Mouse (Mus musculus) mature B cell (primary cell): ENCODE results near the gene Cadm1.

Experiments
- in situ Hi-C: fragments of 300-500 bp; cut with MboI; formaldehyde crosslinking; loops from 2 replicates; pipeline ENCODE4 v1.14.3; 2019

The Cadm1 gene

DNA sequence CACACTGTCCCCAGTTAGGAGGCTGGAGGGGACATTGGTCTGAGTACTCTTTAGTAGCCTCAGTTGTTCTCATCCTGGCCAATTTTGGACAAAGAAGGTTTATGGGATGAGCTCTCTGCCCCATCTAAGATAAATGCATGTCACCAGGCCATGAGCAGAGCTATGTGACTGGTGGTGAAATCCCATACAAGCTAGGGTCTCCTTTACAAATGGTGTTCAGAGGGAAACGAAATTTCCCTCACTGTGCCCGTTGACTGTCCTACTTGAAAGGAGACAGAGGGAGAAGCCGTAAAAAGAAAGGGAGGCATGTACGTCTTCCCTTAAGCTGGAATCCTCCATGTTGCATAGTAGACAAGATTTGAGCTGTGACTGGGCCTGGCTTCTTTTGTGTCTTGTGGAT is 272.6 kb downstream of the Cadm1 start:
- in situ Hi-C loops, result no loop called here

DNA sequence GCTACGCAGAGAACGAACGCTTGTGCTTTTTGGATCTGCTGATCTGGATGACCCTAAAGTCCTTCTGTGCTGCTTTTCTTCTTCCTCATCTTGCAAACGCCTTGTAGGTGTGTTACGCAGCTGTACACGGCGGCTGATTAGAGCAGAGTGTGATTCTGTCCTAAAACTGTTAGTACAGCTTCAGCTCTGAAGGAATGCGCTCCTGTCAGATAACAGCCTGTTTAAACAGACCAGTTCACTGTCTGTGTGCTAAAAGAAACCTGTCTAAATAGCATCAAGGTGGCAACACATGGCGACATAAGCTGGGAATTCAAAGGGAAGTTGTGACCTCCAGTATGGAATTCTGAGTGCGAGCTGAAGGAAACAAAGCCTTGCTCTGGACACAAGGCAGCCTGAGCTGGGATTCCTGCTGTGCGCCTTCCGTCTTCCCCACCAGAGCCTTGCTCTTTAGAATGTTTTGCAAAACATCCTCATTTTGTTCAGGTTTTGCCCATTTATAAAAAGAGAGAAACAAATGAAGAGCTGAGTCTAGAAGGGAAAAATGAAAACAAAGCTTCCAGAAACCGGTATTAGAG is 273.6 kb downstream of the Cadm1 start:
- in situ Hi-C loops, result no loop called here

DNA sequence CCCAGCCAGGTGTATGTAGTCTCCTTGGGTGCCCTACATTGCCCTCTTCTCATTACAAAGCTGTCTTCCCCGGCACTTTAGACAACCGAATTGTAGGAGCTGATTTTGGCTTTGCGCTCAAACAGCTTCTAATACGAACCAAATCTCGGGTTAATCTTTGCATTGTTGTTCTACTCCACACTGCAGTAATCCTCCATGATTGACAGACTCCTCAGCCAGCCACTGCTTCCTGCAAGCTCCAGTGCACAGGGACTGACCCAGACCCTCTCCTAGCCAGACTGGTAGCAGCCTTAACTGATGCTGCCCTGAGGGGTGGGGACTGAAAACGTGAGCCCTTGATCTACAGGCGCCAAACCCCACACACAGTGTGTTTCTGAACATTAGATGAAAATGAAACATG is 275.7 kb downstream of the Cadm1 start:
- in situ Hi-C loops, result no loop called here

DNA sequence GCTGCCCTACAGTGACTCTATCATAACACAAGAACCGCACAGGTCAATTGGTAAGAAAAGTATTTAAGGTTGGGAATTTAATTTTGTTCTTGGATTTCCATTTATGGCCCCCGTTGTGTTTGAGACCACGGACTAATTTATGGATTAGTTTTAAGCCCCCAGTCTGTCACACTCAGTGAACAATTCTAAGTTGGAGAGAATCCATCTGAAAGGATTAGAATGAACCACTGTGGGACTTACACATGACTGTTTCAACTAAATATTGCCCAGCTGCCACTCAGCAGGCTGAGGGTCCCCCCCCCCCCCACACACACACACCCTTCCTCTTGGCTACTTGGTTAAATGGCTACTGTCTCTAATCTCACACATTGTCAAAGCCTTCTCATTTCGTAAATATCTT is 295.7 kb downstream of the Cadm1 start:
- in situ Hi-C loops, result no loop called here

DNA sequence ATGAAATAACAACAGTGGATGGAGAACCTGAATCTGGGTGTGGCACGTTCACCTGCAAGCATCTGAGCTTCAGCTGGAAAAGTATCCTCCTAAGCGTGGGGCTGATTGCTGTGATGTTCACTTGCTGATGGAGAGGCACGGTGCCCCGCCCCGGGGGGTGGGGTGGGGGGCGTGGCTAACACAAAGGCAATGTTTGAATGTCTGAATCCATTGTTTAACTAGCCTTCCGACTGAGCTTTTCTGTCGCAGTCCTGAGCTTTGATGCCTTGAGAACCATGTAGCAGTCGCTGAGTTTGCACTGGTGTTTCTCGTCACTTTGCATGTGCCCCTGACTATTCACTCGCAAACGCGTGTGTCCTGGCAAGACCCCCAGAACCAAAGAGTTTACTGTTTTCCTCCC is 298.8 kb downstream of the Cadm1 start:
- in situ Hi-C loops, result no loop called here

DNA sequence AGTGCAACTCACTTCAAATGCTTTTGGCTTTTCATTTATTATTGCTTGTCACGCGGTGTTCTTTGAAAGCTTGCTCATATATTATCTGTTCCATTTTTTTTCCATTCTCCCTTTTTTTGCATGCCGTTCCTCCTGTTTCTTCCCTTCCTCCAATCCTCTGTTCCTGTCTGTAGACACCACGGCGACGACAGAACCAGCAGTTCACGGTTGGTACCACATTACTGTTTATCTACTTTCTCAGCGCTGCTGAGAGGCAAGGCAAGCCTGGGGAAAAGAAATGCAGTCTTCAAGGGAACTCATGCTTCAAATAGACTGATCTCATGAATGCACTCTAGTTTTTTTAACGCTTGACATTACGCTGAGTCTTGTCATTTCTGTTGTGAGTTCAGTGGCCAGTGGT is 299.2 kb downstream of the Cadm1 start:
- in situ Hi-C loops, result no loop called here

DNA sequence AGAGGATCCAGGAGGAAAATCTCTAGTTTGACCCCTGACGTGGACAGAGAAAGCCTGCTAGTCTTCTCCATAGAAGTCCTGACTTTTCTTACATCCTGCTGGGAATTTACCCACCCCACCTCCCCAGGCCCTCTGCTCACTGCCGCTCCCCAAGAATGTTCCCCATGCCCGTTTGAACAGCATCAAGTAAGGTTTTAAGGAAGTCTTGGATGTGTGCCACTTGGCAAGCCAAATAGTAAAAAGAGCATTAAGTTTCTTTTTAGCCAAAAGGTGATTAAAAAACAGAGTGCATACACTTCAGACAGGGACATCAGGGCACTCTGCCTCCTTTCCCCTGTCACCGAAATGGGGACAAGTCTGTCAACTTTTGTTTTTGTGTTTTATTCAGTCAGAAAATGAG is 299.9 kb downstream of the Cadm1 start:
- in situ Hi-C loops, result no loop called here

DNA sequence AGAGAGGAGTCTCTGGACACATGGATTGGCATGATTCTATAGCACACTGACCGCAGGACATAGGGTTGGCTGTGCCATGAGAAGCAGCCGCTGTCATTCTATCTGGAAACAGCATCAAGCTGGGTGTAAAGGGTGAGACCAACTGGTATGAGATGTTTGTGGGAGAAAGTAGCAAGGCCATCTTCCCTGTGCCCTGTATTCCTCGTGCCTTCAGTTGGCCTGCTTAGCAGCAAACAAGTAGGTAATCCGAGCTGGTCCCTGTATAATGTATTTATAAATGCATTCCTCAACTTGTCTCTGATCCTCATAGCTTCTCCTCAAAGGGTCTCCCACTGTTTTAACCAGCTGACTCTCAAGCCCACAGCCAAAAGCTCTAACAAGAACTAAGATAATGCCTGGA is 301.4 kb downstream of the Cadm1 start:
- in situ Hi-C loops, result no loop called here

DNA sequence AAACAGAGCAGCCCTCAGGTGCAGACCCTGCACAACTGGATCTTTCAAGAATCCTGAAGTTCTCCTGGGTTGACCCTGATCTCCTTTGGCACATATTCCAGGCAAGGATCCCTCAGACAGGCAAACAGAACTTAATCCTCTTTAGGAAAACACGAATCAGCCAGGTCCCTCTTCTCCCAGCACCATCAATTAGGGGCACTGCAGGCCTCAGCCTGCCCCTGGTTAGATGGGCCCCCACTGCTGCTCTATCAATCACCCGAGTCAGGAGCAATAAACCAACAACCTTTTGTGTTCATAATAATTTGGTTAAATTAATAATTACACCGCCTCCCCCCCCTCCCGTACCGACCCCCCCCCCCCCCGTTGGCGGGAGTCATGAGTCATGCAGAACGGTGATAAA is 308.2 kb downstream of the Cadm1 start:
- in situ Hi-C loops, result no loop called here

DNA sequence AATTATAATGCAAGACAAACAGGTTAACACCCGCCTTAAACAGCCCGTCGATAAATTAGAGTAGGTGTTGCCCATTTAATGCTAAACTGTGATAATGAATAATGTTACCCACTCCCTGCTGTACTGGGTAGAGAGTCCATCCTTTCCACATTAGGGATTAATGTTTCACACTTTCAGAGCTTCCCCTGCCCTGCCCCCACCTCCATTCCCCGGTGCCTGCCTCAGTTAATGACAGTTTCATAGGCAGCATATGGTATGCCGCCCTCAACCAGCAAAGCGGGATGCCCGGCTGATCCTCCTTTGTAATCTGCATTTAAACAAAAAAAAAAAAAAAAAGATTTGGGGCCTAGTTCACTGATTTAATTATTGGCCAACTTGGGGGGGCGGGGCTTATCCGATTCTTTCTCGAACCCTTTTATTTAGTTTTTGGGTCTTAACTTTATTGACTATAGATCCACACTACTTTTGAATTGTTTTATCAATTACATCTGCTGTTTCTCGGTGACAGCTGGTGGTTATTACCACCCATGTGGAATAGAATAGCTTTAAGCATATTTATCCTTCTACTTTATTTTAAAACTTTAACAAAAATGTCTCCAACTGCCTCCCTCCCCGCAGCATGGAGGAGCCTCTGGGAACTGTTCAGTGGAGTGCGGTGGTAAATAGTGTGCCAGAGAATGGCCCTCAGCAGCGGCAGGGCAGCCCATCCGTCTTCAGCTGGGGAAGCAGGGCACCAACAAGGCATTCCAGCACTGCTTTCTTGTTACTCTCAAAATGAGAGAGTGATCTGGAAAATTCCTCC is 309.1 kb downstream of the Cadm1 start:
- in situ Hi-C loops, result no loop called here

DNA sequence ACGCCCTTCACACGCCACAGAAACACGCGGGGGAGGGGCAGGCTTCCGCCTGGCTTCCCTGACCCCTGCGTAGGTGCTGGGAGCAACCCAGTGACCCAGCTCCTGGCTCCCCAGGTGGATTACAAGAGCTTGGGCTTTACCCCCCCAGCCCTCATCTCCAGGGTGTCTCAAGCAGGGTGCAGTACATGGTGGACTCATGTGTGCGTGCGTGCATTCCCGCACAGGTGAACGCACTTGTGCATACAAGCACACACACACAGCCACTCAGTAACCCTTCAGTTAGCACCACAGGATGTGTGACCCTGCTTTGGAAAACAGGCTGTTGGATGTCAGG is 309.7 kb downstream of the Cadm1 start:
- in situ Hi-C loops, result no loop called here

DNA sequence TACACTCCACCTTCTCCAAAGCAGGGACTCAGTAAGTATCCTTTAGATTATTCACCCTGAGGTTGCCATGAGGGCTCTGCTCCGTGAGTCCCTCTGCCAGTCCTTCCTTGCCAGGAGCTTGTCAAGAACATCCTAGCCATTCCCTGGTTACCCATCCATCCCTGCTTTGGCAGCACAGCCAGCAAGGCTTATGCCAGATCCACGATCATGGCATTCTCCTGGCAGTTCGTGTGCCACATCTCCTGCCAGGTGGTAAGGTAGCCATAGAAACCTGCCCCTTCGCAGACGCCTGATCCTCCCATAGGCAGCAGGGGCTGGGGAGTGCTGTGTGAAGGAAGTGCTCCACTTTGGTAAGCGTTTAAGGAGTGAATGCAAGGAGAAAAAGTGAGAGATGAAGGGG is 313.4 kb downstream of the Cadm1 start:
- in situ Hi-C loops, result no loop called here

DNA sequence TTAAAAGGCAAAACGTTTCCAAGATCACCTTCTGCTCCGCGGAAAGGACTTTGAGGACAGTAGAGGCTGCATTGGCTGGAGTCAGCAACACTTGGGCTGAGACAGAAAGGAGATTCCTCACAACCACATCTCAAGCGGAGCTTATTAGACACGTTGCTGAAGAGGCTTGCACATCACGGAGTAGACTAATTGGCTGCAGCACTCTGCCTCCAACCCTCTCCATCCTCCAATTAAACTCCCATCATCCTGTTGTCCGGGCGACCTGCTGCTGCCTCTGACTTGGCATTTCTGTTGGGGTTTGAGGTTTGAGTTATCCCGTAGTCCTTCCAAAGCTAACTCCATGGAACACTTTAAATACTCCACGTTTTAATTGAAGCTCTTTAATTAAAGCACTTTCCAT is 316.3 kb downstream of the Cadm1 start:
- in situ Hi-C loops, result no loop called here

DNA sequence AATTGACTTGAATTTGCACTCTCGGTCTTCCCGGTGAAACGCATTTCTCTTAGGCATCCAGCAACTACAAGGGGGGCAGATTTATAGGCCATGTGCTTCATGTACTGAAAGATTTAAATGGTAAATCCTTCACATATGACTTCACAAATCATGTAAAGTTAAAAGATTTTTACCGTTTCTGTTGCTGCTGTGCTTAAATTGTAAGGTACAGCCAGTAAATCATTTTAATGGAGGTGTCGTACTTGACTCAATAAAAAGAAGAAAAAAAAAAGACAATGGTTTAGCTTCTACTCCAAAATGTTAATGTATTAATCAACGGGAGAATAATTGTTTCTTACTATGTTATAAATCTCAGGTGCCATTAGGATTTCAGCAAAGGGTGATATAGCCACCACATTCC is 317.0 kb downstream of the Cadm1 start:
- in situ Hi-C loops, result no loop called here

DNA sequence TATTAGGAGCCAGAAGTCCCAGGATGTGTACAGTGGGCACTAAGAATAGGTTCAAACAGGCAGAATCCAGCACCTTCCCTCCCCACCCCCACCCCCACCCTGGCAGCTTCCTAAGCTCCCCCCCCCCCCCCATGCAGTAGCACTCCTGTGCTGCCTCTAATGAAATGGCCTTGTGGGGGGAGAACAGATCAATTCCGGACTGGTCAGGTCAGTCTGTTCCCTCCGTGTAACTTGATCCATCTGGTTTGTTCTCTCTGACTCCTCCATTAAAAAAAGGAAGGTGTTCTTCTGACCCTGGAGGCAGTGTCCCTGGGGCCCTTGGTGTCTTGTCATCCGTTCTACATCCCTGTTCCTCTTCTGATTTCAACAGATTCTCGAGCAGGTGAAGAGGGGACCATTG is 317.8 kb downstream of the Cadm1 start:
- in situ Hi-C loops, result no loop called here

DNA sequence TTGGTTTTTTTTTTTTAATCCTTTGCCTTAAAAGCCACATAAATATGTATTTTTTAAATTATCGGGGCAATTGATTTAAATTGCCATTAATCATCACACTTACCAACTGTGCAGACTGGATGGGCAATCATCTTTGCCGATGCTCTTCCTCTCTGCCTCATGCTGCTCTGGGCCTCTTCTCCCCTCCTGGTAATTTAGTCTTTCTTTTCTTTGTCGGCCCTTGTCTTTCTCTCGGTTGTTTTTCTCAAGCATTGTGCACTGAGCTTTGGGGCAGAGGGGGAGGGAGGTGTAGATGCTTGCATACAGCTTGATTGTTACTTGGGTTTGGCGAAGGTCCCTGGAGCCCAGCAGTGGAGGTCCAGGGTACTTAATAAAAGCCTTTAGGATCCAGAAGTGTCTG is 318.8 kb downstream of the Cadm1 start:
- in situ Hi-C loops, result no loop called here

DNA sequence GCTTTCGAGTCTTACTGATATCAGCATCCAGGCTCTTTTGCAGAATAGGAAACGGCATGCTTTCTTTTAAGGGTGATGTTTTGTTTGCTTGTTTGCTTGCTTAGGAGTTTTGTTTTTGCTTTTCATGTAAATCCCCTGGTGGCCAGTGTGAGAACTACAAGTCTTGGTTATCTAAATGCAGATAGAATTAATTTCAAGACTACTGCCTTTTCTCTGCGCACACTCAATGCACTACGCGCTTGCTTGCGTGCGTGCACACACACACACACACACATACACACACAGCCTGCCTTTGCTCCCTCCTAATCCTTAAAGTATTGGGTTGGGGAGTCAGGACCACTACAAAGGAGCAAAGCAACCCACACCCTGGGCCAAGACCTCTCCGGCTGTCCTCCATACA is 326.3 kb downstream of the Cadm1 start:
- in situ Hi-C loops, result no loop called here

DNA sequence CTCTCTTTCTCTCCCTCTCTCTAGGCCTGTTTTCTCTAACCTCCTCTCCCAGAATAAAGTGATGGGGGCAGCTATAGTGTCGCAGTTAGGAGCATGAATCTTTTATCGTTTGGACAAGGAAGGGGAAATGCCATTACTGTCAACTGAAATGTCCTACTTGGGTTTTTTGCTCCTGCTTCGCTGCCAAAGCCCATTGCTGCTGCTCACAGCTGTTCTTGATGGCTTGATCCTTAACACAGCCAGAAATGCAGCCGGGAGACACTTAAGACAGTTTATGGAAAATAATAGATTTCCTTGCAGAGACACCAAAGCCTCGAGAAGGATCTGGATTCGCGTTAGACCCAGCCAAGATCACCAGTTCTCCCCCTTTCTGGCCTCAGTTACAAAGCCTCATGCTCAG is 327.3 kb downstream of the Cadm1 start:
- in situ Hi-C loops, result no loop called here

DNA sequence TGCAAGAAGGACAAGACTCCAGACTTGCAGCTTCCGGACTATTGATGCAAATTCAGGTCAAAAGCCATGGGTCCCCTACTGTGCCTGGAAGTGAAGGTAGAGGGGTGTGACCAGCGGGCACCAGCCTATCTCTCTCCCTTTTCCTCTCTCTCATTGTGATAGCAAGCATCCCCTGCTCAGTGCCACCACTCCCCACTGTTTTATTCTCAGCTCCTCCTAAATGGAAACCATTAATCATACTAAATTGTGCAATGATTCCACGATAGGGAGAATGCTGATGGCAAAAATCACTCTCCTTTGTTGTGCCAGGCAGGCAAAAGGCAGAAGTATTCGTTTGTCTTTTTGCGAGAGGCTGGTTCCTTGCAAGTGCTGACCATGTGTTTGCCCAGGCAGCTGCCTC is 328.2 kb downstream of the Cadm1 start:
- in situ Hi-C loops, result no loop called here

DNA sequence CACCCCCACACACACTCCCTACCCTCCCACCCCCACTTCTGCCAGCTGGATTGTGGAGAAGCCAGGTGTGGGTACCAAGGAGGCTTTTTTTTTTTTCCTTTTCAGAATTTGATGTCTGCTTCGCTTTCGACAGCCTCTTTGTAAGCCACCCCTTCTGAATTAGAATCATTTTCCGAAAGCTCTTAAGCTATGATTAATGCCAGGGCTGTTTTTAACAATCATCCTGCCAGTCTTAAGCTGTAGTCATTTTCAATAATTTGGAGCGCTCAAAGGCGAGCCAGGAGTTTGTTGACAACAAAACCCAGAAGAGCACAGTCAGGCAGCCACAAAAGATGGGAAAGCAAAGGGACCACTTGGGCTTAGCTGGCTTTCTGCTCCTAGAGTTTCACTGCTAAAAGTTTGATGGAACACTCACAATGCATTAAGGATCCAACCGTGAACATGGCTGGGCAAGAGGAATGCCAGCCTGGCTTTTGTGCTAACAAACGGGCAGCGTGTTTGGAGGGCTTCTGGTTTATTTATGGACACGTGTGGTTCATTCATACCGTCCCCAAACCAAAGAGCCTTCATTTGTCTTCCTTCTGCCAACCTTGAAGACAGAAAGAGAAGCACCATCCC is 328.9 kb downstream of the Cadm1 start:
- in situ Hi-C loops, result no loop called here

DNA sequence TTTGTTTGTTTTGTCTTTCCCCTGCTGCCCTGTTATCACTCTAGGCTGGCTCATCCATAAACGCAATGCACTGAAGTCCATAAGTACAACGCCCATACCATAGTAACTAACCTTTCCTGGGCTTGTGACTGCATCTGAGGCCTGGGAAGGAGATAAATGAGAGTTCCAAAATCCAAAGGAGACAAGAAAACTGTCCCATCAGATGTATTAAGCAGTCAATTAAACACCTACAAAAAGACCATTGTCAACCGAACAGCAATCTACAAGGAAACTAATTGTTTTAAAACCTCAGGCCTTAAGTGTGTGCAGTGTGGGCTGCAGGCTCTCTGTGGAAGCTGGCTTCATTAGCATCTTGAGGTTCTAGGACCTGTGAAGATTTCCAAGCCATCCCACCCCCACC is 331.0 kb downstream of the Cadm1 start:
- in situ Hi-C loops, result no loop called here

DNA sequence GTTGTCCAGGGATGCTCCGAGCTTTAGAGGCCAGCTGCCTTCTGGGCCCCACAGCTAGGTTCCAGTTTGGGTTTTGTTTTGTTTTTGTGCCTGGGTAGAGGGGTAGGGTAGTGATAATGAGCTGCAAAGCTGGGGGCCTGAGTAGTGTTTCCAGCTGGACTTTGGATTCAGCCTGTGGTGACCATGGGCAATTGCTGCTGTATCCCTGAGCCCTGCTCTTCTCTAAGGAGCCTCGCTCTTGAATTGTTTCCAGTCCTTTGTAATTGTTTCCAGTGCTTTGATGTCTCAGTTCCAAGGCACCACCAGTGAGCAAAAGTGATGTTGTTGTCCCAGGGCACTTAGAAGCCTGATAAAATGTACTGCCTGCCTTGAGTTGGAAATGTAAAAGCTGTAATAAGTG is 331.8 kb downstream of the Cadm1 start:
- in situ Hi-C loops, result no loop called here

DNA sequence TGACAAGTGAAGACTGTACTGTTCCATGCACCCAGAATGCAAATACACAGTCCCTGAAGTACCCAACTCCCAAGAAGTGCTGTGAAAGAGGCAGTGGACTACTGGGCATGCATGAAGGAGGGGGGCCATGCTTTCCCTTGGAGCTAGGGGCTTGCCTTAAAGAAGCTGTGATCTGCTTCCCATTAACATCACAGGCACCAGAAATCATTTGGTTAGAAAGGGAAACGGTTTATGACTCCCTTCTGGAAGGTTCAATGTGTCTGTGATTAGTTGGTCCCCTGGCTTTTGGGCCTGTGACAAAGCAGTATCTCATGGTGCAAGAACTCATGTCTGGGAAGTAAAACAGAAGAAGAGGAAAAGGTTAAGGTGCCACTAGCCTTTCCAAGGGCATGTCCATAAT is 336.0 kb downstream of the Cadm1 start:
- in situ Hi-C loops, result no loop called here

DNA sequence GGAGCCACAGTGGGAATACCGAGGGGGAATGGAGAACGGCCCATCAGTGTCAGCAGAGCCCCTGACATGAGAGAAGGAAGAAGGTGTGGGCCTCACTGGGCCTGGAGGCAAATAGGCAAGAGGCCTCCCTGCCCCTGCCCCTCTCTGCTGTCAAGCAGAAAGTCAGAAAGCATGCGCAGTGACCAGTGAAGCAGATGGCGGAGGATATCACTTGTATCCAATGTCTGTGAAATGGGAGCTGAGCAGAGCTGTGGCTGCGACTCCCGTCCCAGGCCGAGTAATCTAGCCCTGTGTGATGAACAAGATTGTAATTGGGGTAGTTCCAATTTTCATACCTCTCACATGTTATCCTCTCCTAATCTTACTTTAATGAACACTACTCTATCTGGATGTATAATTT is 337.5 kb downstream of the Cadm1 start:
- in situ Hi-C loops, result no loop called here
